Mouse (Mus musculus): Measurements from ENCODE around the gene Mb. TPM values are rescaled to one million over a fixed set of nuclear protein-coding genes. Genes with fewer than 3 reads are reported as not detected.
A peak's percentile ranks its signal among the peaks of the same experiment; 100 is the strongest.

Gene Mb
- polyA plus RNA-seq, 1 experiment from 2014 or later, result 0.39 TPM

DNA sequence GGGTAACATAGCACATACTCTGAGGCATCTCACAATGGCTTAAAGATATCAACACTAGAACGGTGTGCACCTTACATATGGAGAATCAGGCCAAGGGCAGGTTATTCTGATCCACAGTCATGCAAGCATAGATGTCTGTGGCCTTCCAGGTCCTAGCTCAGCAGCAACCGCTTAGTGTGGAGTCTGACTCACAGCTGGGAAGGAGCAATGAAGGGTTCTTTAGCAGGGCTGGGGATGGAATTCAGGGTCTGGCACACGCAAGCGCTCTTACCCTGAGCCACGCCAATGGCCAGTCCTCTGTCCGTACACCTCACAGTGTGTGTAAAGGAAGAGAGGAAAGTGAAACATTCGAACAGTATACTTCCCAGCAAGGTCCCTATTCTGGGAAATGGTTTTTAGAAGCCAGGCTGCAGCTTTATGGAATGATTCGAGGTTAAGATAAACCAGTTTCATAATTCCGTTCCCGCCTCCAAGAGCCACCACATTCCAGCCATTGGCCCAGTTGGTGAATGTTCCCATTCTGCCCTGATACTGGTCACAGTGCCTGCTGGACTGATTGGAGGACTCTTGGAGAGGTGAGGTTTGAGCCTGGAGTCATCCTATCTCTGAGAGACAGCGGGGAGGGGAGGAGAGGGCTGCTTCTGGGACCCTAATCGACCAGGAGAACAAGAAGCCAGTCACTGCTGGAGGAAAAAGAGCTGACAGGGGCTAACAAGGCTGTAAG is 5.7 kb downstream of the Mb start, which contains the start of gene Apol6:
TSS of gene Apol6 (plus strand) at position 133 of the 724 bp plus-strand sequence.
- H3K4me3 ChIP-seq (ENCODE audit: low read depth, low read length), result no peak within 1 kb of the TSS
- no peaks in the 10 kb centered on the region for H3K27me3 ChIP-seq (ENCODE audit: control insufficient read depth, insufficient read depth, low read length)
- H3K27ac ChIP-seq (ENCODE audit: low read length), result no peak within 1 kb of the TSS
- ATAC-seq (ENCODE audit: insufficient number of reproducible peaks, insufficient read depth, low FRiP score, low read depth), result no peak
- 78% methylated on average over 12 of the region's 12 CpGs for WGBS
- H3K36me3 ChIP-seq (ENCODE audit: control insufficient read depth, insufficient read depth, low read length), result no peaks in the 10 kb centered on the region
- no peaks in the 10 kb centered on the region for H3K4me1 ChIP-seq (ENCODE audit: control insufficient read depth, insufficient read depth, low read length)
- no peaks in the 10 kb centered on the region for H3K9me3 ChIP-seq (ENCODE audit: control insufficient read depth, low read depth, low read length)
- H3K4me2 ChIP-seq (replicated peaks; ENCODE audit: low read depth, low read length), result no peak within 1 kb of the TSS
- no peak within 1 kb of the TSS for H3K9ac ChIP-seq (replicated peaks; ENCODE audit: low read depth, low read length)

DNA sequence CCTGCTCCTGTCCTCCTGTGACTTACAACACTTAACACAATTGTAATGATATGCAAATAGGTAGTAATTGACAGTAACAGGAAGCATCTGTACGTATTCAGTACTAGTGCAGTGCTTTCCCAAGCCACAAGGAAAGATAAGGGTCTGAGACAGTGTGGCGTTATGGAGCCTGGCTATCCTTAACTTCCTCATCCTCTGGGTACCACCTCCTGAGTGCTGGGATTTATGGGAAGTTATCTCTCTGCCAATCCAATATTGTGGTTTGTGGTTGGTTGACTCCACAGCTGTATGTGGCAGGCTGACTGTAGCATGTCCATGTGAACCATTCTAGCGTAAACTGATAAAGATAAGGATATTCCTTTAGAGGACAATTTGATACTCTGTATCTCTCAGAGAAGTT is 9.7 kb downstream of the Mb start:
- Histone ChIP-seq H3K9me3 (ENCODE audit: control insufficient read depth, low read depth, low read length) (no peaks in the 10 kb centered on the region), H3K27me3 (ENCODE audit: control insufficient read depth, insufficient read depth, low read length) (no peaks in the 10 kb centered on the region), H3K27ac (ENCODE audit: low read length) (no peak overlapping the region), H3K4me1 (ENCODE audit: control insufficient read depth, insufficient read depth, low read length) (peaks cover 23% of the 10 kb centered on the region), H3K36me3 (ENCODE audit: control insufficient read depth, insufficient read depth, low read length) (no peaks in the 10 kb centered on the region), H3K4me3 (ENCODE audit: low read depth, low read length) (no peak overlapping the region), H3K4me2 (replicated peaks; ENCODE audit: low read depth, low read length) (no peak overlapping the region), H3K9ac (replicated peaks; ENCODE audit: low read depth, low read length) (no peak overlapping the region)
- WGBS, result 77% methylated on average over 3 of the region's 3 CpGs
- ATAC-seq (ENCODE audit: insufficient number of reproducible peaks, insufficient read depth, low FRiP score, low read depth), result no peak

DNA sequence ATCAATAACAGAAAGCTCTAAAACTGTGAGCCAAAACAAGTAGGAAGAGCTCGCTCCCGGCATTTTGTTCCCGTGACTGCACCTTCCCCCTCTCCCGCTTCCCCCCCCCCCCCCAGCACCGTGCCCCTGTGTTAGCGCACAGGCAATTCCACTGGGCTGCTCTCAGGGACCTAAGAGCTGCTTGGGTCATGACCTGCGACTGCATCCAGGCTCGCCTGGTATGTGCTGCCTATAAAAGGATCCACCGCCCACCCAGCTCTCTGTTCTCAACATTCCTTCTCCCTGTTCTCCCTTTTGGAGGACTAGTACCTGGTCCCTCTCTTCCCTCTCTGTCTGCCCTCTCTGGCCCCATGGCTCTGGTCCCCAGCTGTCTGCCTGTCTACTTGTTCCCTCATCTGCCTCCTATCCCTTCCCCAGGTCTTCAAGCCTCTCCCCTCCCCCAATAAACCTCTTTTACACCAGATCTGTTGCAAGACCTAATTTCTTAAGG is 11.2 kb downstream of the Mb start:
- no peak for ATAC-seq (ENCODE audit: insufficient number of reproducible peaks, insufficient read depth, low FRiP score, low read depth)
- Histone ChIP-seq H3K9me3 (ENCODE audit: control insufficient read depth, low read depth, low read length) (no peaks in the 10 kb centered on the region), H3K27me3 (ENCODE audit: control insufficient read depth, insufficient read depth, low read length) (no peaks in the 10 kb centered on the region), H3K36me3 (ENCODE audit: control insufficient read depth, insufficient read depth, low read length) (no peaks in the 10 kb centered on the region), H3K27ac (ENCODE audit: low read length) (no peak overlapping the region), H3K4me1 (ENCODE audit: control insufficient read depth, insufficient read depth, low read length) (peaks cover 32% of the 10 kb centered on the region), H3K9ac (replicated peaks; ENCODE audit: low read depth, low read length) (no peak overlapping the region), H3K4me3 (ENCODE audit: low read depth, low read length) (no peak overlapping the region), H3K4me2 (replicated peaks; ENCODE audit: low read depth, low read length) (no peak overlapping the region)
- WGBS, result 62% methylated on average over 8 of the region's 9 CpGs

DNA sequence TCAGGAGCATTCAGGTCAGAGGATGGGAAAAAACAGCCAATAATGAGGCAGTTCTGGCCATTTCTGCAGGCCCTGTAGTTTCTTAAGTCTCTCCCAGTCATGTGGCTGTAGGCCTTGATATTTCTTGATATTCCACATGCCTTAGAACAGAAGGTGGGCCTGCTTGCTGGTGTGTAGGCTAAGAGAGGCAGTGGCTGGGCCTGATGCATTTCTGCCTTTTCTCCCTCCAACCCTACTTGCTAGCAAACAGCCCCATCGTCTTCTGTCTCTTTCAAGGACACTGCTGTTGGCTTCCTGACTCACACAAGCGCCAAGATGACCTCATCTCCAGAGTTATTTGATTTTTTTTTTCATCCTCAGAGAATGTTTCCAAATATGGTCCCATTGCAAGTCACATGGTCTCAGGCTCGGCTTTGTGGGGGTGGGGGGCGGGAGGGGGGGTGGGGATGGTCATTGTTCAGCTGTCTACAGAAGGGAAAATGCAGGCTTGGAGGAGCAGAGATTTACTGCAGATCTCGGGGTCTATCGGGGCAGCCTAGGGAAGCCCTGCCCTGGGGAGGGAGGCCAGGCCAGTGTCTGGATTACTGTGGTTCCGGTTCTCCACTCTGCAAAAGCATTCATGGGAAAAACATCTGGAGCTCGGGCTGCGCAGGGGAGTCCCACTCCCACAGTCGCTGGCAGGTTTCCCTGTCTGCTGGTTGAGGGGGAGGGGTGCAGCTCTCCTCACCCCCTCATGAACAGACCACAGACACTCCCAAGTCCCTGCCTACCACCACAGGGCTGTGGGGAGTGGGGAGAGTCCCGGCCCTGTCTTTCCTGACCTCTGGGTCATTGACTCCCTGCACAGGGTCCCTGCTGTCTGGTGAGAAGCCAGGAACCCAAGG is 12.9 kb downstream of the Mb start:
- Histone ChIP-seq H3K27ac (ENCODE audit: low read length) (peak overlapping the region; percentile 98), H3K4me2 (replicated peaks; ENCODE audit: low read depth, low read length) (peak overlapping the region; percentile 14; the same call in 1 of the 2 replicates), H3K4me1 (ENCODE audit: control insufficient read depth, insufficient read depth, low read length) (peaks cover 32% of the 10 kb centered on the region), H3K9me3 (ENCODE audit: control insufficient read depth, low read depth, low read length) (no peaks in the 10 kb centered on the region), H3K36me3 (ENCODE audit: control insufficient read depth, insufficient read depth, low read length) (no peaks in the 10 kb centered on the region), H3K27me3 (ENCODE audit: control insufficient read depth, insufficient read depth, low read length) (no peaks in the 10 kb centered on the region), H3K4me3 (ENCODE audit: low read depth, low read length) (no peak overlapping the region), H3K9ac (replicated peaks; ENCODE audit: low read depth, low read length) (0 out of 2 replicates have a peak overlapping the region, but pooled peaks have one; percentile 21)
- peak; percentile 84 for ATAC-seq (ENCODE audit: insufficient number of reproducible peaks, insufficient read depth, low FRiP score, low read depth)
- 5% methylated on average over 11 of the region's 11 CpGs for WGBS

DNA sequence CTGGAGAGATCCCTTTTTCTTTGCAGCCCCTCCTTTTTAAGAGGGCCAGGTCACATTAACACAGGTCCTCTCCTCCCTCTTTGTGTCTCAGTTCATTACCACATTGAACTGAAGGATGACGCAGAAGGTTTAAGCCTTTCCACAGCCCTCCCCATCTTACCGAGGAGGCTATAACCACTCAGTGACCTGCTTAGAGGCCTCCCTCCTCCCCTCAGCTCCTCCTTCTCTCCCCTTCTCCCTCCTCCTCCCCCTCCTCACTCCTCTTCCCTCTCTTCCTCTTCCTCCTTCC is 13.5 kb downstream of the Mb start:
- Histone ChIP-seq H3K9me3 (ENCODE audit: control insufficient read depth, low read depth, low read length) (no peaks in the 10 kb centered on the region), H3K4me3 (ENCODE audit: low read depth, low read length) (no peak overlapping the region), H3K4me2 (replicated peaks; ENCODE audit: low read depth, low read length) (peak overlapping the region; percentile 10; the same call in 1 of the 2 replicates), H3K27me3 (ENCODE audit: control insufficient read depth, insufficient read depth, low read length) (no peaks in the 10 kb centered on the region), H3K36me3 (ENCODE audit: control insufficient read depth, insufficient read depth, low read length) (no peaks in the 10 kb centered on the region), H3K27ac (ENCODE audit: low read length) (peak overlapping the region; percentile 98), H3K9ac (replicated peaks; ENCODE audit: low read depth, low read length) (0 out of 2 replicates have a peak overlapping the region, but pooled peaks have one; percentile 18), H3K4me1 (ENCODE audit: control insufficient read depth, insufficient read depth, low read length) (peaks cover 32% of the 10 kb centered on the region)
- peak; percentile 39; the same call in 1 of the 2 replicates for ATAC-seq (ENCODE audit: insufficient number of reproducible peaks, insufficient read depth, low FRiP score, low read depth)
- 11% methylated on average over 2 of the region's 2 CpGs for WGBS

DNA sequence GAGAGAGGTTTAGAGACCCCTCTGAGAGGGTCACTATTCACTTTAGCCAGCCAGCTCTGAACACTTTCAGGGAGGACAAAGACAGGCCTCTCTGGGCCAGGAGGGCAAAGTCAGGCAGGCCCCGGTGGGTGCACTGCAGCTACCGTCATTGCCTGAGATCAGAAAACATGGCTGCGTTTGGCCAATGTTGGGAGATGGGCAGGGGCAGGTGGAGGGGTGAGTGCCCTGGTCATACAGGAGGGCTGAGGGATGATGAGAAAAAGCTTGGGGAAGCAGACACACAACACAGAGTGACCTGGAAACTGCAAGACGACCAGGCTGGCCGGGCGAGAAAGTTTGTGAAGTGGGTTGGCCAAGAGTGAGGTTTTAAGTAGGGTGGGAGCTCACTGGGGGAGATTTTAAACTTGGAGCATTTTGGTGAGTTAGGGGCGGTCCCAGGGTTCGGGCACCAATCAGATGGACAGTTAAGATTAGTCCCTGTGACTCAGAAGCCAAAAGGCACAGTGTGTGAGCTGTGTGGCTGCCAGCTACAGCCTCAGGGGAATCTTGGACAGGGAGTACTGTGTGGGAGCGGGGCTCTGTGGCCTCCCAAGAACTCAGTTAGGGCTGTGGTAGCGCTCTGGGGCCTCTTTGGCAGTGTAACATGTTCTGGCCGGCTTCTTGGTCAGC is 14.0 kb downstream of the Mb start:
- H3K36me3 ChIP-seq (ENCODE audit: control insufficient read depth, insufficient read depth, low read length), result no peaks in the 10 kb centered on the region
- no peaks in the 10 kb centered on the region for H3K27me3 ChIP-seq (ENCODE audit: control insufficient read depth, insufficient read depth, low read length)
- peak; percentile 62; the same call in 1 of the 2 replicates for ATAC-seq (ENCODE audit: insufficient number of reproducible peaks, insufficient read depth, low FRiP score, low read depth)
- WGBS, result 49% methylated on average over 11 of the region's 11 CpGs
- H3K4me2 ChIP-seq (replicated peaks; ENCODE audit: low read depth, low read length), result peak overlapping the region; percentile 10; the same call in 1 of the 2 replicates
- no peaks in the 10 kb centered on the region for H3K9me3 ChIP-seq (ENCODE audit: control insufficient read depth, low read depth, low read length)
- no peak overlapping the region for H3K4me3 ChIP-seq (ENCODE audit: low read depth, low read length)
- H3K4me1 ChIP-seq (ENCODE audit: control insufficient read depth, insufficient read depth, low read length), result peaks cover 32% of the 10 kb centered on the region
- H3K9ac ChIP-seq (replicated peaks; ENCODE audit: low read depth, low read length), result 0 out of 2 replicates have a peak overlapping the region, but pooled peaks have one; percentile 10
- peak overlapping the region; percentile 98 for H3K27ac ChIP-seq (ENCODE audit: low read length)

DNA sequence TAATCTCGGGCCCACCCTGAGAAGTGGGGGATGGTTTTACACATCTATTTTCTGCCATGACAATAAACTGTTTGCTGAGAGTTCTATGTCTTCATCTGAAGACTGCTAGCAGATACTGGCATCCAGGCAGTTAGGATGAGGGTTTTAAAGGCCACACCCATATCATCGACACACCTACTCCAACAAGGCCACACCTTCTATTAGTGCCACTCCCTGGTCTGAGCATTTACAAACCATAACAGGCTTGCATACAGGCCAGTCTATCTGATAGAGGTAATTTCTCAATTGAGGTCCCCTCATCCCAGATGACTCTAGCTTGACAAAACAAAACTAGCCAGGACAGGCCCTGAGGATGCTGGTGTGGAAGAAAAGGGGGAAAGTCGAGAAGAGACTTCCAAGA is 14.8 kb downstream of the Mb start:
- peaks cover 32% of the 10 kb centered on the region for H3K4me1 ChIP-seq (ENCODE audit: control insufficient read depth, insufficient read depth, low read length)
- H3K9ac ChIP-seq (replicated peaks; ENCODE audit: low read depth, low read length), result no peak overlapping the region
- H3K27me3 ChIP-seq (ENCODE audit: control insufficient read depth, insufficient read depth, low read length), result no peaks in the 10 kb centered on the region
- no peaks in the 10 kb centered on the region for H3K9me3 ChIP-seq (ENCODE audit: control insufficient read depth, low read depth, low read length)
- ATAC-seq (ENCODE audit: insufficient number of reproducible peaks, insufficient read depth, low FRiP score, low read depth), result no peak
- peak overlapping the region; percentile 98 for H3K27ac ChIP-seq (ENCODE audit: low read length)
- 74% methylated on average over 3 of the region's 3 CpGs for WGBS
- no peaks in the 10 kb centered on the region for H3K36me3 ChIP-seq (ENCODE audit: control insufficient read depth, insufficient read depth, low read length)
- H3K4me2 ChIP-seq (replicated peaks; ENCODE audit: low read depth, low read length), result no peak overlapping the region
- H3K4me3 ChIP-seq (ENCODE audit: low read depth, low read length), result no peak overlapping the region

DNA sequence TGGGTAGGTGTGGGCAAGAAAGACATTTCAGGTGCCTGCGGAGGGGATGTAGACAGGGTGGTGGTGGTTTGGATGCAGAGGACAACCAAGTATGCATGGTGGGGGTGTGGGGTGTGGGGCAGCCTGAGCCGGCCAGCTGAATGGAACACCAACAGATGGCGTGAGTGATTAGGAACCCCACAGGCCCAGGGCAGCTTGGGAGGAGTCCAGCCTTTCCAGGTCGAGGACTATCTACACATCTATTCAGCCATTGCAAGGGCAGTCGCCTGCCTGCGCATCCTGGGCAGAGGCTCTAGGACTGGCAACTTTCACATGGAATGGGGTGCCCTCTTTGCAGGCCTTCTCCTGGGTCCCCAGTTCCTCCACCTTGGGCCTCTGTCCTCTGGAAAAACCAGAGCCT is 15.9 kb downstream of the Mb start:
- WGBS, result 78% methylated on average over 6 of the region's 6 CpGs
- Histone ChIP-seq H3K27me3 (ENCODE audit: control insufficient read depth, insufficient read depth, low read length) (no peaks in the 10 kb centered on the region), H3K9me3 (ENCODE audit: control insufficient read depth, low read depth, low read length) (no peaks in the 10 kb centered on the region), H3K4me3 (ENCODE audit: low read depth, low read length) (no peak overlapping the region), H3K9ac (replicated peaks; ENCODE audit: low read depth, low read length) (no peak overlapping the region), H3K36me3 (ENCODE audit: control insufficient read depth, insufficient read depth, low read length) (no peaks in the 10 kb centered on the region), H3K4me2 (replicated peaks; ENCODE audit: low read depth, low read length) (no peak overlapping the region), H3K27ac (ENCODE audit: low read length) (no peak overlapping the region), H3K4me1 (ENCODE audit: control insufficient read depth, insufficient read depth, low read length) (peaks cover 32% of the 10 kb centered on the region)
- ATAC-seq (ENCODE audit: insufficient number of reproducible peaks, insufficient read depth, low FRiP score, low read depth), result no peak

Data from stomach, embryonic 14.5 days (tissue).